Mouse (Mus musculus) liver, embryonic 13.5 days (tissue): ENCODE results near the gene Ubl3. TPM values are rescaled to one million over a fixed set of nuclear protein-coding genes. Genes with fewer than 3 reads are reported as not detected.

ENCODE experiments used
- ATAC-seq: fragments of 200-750 bp; cut with Nextera tagmentation; 2 replicates; pipeline ENCODE4 v1.8.0; 2017; ENCODE audit warnings: low read depth, mild to moderate bottlenecking, moderate number of reproducible peaks, moderate library complexity
- DNase-seq: peaks from one replicate; pipeline ENCODE4 v3.0.0; 2022
- H3K27ac ChIP-seq: fragments of 300-500 bp; sonication (generic); 2 replicates; pipeline ENCODE4 v1.5.1; 2015; ENCODE audit warnings: moderate library complexity, mild to moderate bottlenecking, inconsistent platforms
- H3K27me3 ChIP-seq: fragments of 300-500 bp; sonication (generic); 2 replicates; pipeline ENCODE4 v1.6.1; 2015; ENCODE audit warnings: mild to moderate bottlenecking, inconsistent platforms
- H3K36me3 ChIP-seq: fragments of 300-500 bp; sonication (generic); 2 replicates; pipeline ENCODE4 v1.6.1; 2015; ENCODE audit warnings: mild to moderate bottlenecking, inconsistent platforms
- H3K4me1 ChIP-seq: fragments of 300-500 bp; sonication (generic); replicated peaks from 2 replicates; pipeline ENCODE4 v1.6.1; 2015; ENCODE audit warnings: inconsistent platforms
- H3K4me2 ChIP-seq: fragments of 300-500 bp; sonication (generic); 2 replicates; pipeline ENCODE4 v1.6.1; 2015; ENCODE audit warnings: inconsistent platforms, mild to moderate bottlenecking, moderate library complexity
- H3K4me3 ChIP-seq: fragments of 300-500 bp; sonication (generic); replicated peaks from 2 replicates; pipeline ENCODE4 v1.5.1; 2015; ENCODE audit warnings: mild to moderate bottlenecking, inconsistent platforms
- H3K9ac ChIP-seq: fragments of 300-500 bp; sonication (generic); 2 replicates; pipeline ENCODE4 v1.6.1; 2015; ENCODE audit warnings: mild to moderate bottlenecking, inconsistent platforms
- H3K9me3 ChIP-seq: fragments of 300-500 bp; sonication (generic); replicated peaks from 2 replicates; pipeline ENCODE4 v1.6.1; 2016; ENCODE audit warnings: inconsistent platforms
- WGBS: fragments of 180-500 bp; shearing (Covaris S2); methylation state at CpG from one replicate; pipeline ENCODE4 v1.1.7; 2015; ENCODE audit not compliant: insufficient replicate concordance; 5-methylcytosine and 5-hydroxymethylcytosine counted together
- polyA plus RNA-seq: library from polyadenylated mRNA; unstranded; fragments of >200 nt; fragmentation: Nextera tagmentation; extraction: Ambion mirVana; gene quantifications from 2 replicates; pipeline ENCODE4 v1.2.1, GENCODE M21; 2015

Ubl3 gene
- polyA plus RNA-seq, 1 experiment from 2014 or later, result 18.5 TPM

DNA sequence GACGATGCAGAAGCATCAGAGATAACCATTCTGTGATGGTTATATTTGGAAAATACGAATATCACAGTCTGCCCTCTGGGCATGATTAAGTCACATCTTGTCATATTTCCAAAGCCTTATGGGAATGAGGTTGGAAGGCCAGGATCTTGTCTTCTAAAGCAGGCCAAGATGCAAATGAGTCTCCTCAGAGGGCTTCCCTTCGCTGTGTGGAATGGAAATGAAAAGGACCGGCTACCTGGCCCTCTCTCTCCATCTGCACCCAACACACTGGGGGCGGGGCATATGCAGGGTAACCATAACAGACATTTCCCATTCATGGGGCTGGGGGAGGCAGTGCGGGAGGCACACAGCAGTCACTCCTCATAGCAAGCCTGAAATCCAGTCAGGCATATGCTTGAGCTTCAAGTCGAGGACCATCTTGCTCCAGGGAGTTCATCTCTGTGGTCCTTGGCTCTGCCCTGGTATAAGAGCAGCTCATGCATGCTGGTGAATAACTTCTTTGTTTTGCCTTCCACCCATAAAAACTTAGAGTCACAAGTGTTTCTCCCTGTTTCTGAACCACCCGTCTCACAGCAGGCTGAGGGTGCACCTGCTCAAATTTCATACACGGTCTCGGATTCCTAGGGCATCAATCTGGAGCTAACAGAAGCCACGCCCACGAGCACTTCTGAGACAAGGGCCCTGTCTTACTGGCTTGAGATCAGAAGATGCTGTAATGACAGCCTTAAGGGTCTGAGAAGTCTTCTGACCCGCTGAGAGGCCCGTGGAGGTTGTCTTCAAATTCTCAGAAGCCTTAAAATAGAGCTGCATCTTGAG is 83.8 kb downstream of the Ubl3 start:
- Histone ChIP-seq H3K4me2 (no peak overlapping the region), H3K9me3 (no peaks in the 10 kb centered on the region), H3K4me1 (no peaks in the 10 kb centered on the region), H3K27me3 (no peaks in the 10 kb centered on the region), H3K36me3 (no peaks in the 10 kb centered on the region), H3K4me3 (no peak overlapping the region), H3K27ac (no peak overlapping the region), H3K9ac (no peak overlapping the region)
- ATAC-seq, result no peak
- no peak for DNase-seq
- 51% methylated on average over 14 of the region's 14 CpGs for WGBS

- ATAC-seq, result no peak
Measured at GRCm38 (mm10) chr5:148466933-148467607, 85.5 kb downstream of the Ubl3 start.

GRCm38 (mm10) chr5:148466116-148466515 is 86.5 kb downstream of the Ubl3 start:
- no peak overlapping the region for H3K4me3 ChIP-seq
- no peak overlapping the region for H3K9ac ChIP-seq
- H3K9me3 ChIP-seq, result no peaks in the 10 kb centered on the region
- ATAC-seq (no peak), DNase-seq (no peak)
- no peak overlapping the region for H3K27ac ChIP-seq
- WGBS, result 53% methylated on average over 5 of the region's 5 CpGs
- H3K36me3 ChIP-seq, result no peaks in the 10 kb centered on the region
- no peaks in the 10 kb centered on the region for H3K4me1 ChIP-seq
- H3K4me2 ChIP-seq, result no peak overlapping the region
- H3K27me3 ChIP-seq, result no peaks in the 10 kb centered on the region

More at GRCm38 (mm10) chr5:148466933-148467607, 85.5 kb downstream of the Ubl3 start:
- Histone ChIP-seq H3K9ac (no peak overlapping the region), H3K36me3 (no peaks in the 10 kb centered on the region), H3K27ac (no peak overlapping the region), H3K9me3 (no peaks in the 10 kb centered on the region), H3K4me3 (no peak overlapping the region), H3K4me1 (no peaks in the 10 kb centered on the region), H3K4me2 (no peak overlapping the region), H3K27me3 (no peaks in the 10 kb centered on the region)
- no peak for DNase-seq
- WGBS, result 46% methylated on average over 8 of the region's 8 CpGs

DNA sequence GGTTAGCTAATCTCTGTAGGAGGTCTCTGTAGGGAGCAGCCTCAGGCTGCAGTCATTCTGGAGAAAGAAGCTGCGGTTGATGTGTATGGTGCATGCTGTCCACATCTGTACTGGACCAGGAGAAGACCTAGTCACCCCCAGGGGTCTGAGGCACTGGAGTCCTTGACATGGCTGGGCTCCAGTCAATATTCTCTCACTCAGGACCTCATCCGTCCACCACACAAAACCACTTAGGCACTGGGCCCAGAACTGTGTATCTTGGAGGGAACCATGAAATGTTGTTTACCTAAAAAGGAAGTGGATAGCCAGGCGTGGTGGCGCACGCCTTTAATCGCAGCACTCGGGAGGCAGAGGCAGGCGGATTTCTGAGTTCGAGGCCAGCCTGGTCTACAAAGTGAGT is 87.5 kb downstream of the Ubl3 start:
- no peaks in the 10 kb centered on the region for H3K4me1 ChIP-seq
- no peaks in the 10 kb centered on the region for H3K9me3 ChIP-seq
- no peak for DNase-seq
- no peak overlapping the region for H3K4me3 ChIP-seq
- WGBS, result 71% methylated on average over 9 of the region's 9 CpGs
- no peak overlapping the region for H3K27ac ChIP-seq
- no peak overlapping the region for H3K4me2 ChIP-seq
- no peaks in the 10 kb centered on the region for H3K27me3 ChIP-seq
- ATAC-seq, result no peak
- H3K9ac ChIP-seq, result no peak overlapping the region
- H3K36me3 ChIP-seq, result no peaks in the 10 kb centered on the region

- no peak overlapping the region for H3K4me2 ChIP-seq
- no peaks in the 10 kb centered on the region for H3K27me3 ChIP-seq
- no peak overlapping the region for H3K4me3 ChIP-seq
- no peak overlapping the region for H3K27ac ChIP-seq
- H3K4me1 ChIP-seq, result no peaks in the 10 kb centered on the region
- no peaks in the 10 kb centered on the region for H3K36me3 ChIP-seq
- ATAC-seq (no peak), DNase-seq (no peak)
- H3K9ac ChIP-seq, result no peak overlapping the region
- whole genome bisulfite sequencing, result 72% methylated on average over 7 of the region's 7 CpGs
- no peaks in the 10 kb centered on the region for H3K9me3 ChIP-seq
Measured at GRCm38 (mm10) chr5:148464489-148464888, 88.1 kb downstream of the Ubl3 start.

DNA sequence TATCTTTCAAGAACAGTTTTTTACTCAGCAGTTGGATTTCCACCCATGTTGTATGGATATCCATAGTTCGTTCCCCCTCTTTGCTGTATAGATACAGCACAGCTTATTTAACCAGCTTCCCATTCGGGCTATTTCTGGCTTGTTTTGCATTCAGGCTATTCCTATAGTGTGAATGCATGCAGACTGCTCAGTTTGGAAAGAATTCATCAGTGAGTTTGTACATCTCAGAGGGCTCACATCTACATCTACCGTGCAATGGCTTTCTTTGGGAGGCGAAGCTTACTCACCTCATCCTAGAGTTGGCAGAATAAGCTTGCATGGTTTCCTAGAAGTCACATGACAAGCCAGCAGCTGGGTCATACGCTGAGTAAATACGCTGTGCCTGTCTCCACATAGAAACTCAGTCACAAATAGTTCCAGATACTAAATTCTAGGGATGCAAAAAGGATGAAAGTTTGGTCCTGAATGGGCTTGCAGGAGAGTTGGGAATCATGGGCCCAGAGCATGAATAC is 88.8 kb downstream of the Ubl3 start:
- H3K9me3 ChIP-seq, result no peaks in the 10 kb centered on the region
- 75% methylated on average over 6 of the region's 6 CpGs for WGBS
- no peak overlapping the region for H3K9ac ChIP-seq
- H3K27ac ChIP-seq, result no peak overlapping the region
- no peak overlapping the region for H3K4me3 ChIP-seq
- no peaks in the 10 kb centered on the region for H3K36me3 ChIP-seq
- ATAC-seq (no peak), DNase-seq (no peak)
- no peak overlapping the region for H3K4me2 ChIP-seq
- H3K27me3 ChIP-seq, result no peaks in the 10 kb centered on the region
- no peaks in the 10 kb centered on the region for H3K4me1 ChIP-seq

Other genes starting within 250 kb of the Ubl3 start
- 17.7 and 21.5 TPM in 2 replicates for gene Slc7a1, start 152.9 kb downstream of the Ubl3 start, polyA plus RNA-seq